Mouse (Mus musculus): Measurements from ENCODE around the gene Zfyve27.

- no peak for TF ChIP-seq POLR2A (IDR thresholded peaks at IDR 0.05; ENCODE audit: borderline replicate concordance, extremely low read depth, low read depth, low read length)
- no peak for TF ChIP-seq CTCF (IDR thresholded peaks at IDR 0.05; ENCODE audit: insufficient read depth, low read length)
Observed at GRCm38 (mm10) chr19:42216699-42217373, 53.1 kb downstream of the Zfyve27 start.

Data from lung, adult 2 months (tissue).